Mouse (Mus musculus) spleen, adult 18-20 months (tissue): Measurements from ENCODE around the gene Srrm1.
"Not testable (repeated sequence)": the region's sequence is repeated elsewhere in the genome, so short reads cannot be mapped to it uniquely, and the experiment has no call there.

Experiments
- DNase-seq, 2 experiments: peaks; one replicate each; pipeline ENCODE4 v3.0.0; 2022; ENCODE audit warnings: mixed read lengths in 2 of 2

Gene Srrm1

DNA sequence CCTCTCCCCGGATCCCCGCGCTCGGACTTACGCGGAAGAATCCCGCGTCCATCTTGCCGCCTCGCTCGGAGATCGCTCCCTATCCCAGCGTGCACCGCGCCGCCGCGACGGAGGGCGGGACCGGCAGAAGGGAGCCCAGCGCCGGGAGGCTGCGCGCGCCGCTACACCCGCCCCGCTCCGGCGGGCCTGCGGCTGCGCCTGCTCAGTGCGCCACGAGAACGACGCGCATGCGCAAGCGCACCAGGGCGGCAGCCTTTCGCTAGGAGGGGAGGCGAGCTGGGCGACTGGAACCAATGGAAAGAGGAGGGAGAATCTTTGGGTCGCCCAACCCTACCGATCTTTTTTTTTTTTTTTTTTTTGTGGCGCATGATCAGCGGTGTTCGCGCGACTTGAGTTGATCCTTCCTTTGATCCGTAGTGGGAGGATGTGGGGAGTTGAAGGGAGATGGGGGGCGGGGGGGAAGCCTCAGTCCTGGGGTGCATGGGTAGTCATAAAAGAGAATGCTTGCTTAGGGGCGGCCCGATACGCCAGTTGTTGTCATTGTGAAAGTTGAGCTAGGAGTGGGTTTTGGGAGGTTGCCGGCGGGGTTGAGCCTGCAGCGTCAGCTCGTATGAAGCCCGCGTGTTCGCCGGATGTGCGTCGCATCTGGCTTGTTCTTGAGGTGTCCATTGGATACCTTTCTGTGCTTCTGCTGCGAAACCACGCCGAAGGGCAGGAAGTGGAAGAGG, at the start of gene Srrm1:
Gene Srrm1 (minus strand): TSS at position 256 of the 728 bp plus-strand sequence.
- peak; percentile 98 to 99 for DNase-seq

DNA sequence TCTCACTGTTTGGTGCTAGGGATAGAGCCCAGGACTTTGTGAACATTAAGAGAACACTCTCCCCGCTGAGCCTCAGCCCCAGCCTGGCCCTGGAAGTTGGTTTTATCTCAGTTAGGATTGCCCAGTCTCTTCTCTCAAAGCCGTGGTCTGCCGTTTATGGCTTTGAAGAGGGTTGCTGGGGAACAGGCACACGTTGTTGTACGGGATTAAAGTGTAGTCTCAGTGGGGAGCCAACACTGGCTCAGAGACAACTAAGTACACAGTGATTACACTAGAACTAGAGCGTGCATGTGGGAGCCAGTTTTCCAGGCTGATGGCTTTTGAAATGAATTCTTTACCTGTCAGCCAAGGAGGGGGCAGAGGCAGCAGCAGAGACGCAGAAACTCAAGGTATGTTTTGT, 48.8 kb upstream of the Srrm1 start:
- no peak for DNase-seq

DNA sequence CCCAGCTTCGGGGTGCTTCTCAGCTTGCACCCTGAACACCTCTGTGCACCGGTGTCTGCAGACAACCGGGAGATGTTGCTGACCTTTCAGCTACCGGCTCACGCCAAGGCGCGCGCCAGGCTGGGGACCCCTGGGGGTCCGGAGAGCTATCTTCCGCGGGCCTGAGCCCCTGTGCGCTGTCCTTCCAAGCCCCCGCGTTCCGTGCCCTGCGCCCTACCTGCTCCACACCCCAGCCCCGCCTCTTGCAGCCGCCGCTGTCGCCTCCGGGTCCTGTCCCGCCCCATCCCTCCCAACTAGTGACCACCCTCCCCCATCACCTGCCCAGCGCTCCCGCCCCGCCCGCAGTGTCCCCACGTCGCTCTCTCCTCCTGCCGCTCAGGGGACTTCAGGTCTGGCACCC, 44.9 kb upstream of the Srrm1 start, which contains the start of gene Ncmap:
Gene Ncmap (minus strand): TSS at position 237 of the 400 bp plus-strand sequence.
- DNase-seq: no peak

DNA sequence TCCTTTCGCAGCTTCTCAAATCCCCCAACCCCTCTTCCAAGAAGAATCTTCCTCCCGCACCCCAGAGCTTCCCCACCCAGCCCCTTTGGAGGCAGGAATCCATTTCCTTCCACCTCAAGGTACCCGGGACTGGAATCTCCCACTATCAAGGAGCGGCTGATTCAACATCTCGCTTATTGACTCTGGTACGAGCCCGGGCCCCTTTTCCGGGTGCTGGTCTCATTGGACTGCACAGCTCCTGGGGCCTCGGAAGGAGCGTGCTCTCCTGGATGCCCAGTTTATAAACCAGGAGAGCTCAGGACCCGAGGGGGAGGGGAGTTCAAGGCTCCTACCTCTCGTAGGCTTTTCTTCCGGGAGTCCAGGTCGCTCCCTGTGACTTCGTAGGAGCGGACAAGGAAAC, 44.4 kb upstream of the Srrm1 start:
- no peak for DNase-seq

DNA sequence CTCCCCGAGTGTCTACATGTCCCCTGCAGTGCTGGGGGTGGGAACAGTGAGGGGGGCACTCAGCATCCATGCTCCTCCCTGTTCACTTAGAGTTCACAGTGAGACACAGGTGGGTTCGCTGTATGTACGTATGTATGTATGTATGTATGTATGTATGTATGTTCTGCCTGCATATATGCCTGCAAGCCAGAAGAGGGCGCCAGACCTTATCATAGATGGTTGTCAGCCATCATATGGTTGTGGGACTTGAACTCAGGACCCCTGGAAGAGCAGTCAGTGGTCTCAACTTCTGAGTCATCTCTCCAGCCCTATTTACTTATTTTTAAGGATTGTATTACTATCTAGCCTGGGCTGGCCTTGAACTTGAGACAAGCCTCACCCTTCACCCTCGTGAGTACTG, 43.2 kb upstream of the Srrm1 start:
- DNase-seq: no peak

DNA sequence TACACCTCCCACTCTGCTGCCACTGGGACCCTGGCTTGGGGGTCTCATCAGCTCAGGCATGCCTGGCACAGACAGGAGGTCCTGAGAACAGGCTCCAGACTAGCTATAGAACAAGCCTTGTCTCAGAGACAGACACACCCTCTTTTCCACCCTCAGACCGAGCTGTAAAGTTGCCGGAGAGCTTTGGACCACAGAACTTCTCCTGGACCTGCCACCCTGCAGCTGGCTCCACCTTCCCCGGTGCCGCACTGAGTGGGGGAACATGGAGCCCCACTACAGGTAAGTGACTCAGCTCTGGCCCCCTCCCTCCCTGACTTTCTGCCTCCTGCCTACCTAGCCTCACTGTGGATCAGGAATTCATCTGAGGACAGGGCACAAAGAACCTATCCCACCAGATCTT, 42.3 kb upstream of the Srrm1 start:
- no peak for DNase-seq

DNA sequence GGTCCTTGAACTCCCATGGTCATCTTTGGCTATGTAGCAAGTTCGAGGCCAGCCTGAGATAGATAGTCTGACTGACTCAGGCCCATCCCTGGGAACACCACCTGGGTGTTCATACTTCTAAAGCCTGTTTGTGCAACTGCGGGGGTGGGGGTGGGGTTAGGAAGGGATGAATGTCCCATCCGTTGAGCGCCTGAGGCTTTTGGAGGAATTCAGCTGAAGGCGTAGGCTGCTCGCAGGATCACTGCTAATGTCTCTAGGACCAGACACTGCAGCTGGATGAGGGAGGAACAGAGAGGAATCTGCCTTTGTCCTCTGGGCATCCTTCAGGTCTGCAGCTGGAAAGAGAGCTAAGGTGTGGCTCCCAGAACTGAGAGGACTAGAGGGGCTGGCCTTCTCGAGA, 41.5 kb upstream of the Srrm1 start:
- no peak for DNase-seq

DNA sequence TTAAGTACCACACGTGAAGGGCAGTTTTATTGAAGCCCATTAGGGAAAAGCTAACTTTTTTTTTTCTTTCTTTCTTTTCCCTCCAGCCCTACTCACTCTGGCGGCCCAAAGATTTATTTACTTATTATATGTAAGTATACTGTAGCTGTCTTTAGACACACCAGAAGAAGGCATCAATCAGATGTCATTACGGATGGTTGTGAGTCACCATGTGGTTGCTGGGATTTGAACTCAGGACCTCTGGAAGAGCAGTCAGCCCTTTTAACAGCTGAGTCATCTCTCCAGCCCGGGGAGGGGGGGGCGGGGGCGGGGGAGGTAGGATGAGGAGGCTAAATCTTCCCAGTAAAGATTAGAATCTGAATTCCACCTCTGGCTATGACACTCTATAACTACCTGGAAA, 40.3 kb upstream of the Srrm1 start:
- DNase-seq: no peak

DNA sequence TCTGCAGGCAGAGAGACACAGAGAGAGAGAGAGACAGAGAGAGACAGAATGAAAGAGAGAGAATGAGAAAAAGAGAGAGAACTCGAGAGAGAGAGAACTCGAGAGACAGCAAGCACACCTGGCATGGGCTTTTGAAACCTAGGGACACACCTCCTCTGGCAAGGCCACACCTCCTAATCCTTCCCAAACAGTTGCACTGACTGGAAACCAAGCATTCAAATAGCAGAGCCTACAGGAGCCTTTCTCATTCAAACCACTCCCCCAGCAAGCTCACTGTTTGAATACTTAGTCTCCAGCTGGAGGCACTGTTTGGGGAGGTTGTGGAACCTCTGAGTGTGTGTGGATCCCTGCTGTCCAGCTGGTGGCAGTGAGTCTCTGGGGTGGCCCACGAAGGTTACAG, 39.7 kb upstream of the Srrm1 start:
- DNase-seq: no peak

DNA sequence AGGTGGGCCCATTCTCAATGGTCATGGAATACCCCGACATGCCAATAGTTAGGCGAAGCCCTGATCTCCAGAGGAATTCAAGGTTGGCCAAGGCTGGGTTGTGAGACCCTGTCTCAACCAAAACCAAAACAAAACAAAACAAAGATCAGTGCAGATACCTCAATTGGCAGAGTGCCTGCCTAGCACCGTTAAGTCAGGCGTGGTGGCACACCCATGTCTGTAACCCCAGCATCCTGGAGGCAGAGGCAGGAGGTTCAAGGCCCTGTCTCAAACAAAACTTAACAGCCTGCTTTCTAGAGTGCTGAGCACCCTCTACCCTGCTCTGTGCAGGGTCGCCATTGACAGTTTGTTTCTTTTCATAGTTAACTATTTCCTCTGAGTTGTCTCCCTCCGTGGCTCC, 37.9 kb upstream of the Srrm1 start:
- DNase-seq: no peak

DNA sequence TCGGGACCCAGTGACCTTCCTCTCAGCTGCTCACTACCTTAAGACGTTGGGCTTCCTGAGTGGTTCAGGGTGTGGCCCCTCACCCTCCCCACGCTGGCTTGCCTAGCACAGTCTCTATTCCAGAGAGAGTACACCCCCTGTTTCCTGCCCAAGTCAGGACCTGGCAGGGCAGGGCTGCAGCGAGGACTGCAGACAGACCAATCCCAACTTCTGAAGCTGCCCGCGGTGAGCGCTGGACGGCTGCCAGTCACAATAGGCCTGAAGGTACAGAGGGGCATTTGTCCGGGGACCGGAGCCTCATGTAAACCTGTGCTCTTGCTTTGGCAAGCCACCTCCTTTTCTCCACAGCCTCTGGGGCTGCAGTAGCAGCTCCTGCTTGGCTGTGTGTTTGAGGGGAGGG, 32.5 kb upstream of the Srrm1 start:
- no peak for DNase-seq

DNA sequence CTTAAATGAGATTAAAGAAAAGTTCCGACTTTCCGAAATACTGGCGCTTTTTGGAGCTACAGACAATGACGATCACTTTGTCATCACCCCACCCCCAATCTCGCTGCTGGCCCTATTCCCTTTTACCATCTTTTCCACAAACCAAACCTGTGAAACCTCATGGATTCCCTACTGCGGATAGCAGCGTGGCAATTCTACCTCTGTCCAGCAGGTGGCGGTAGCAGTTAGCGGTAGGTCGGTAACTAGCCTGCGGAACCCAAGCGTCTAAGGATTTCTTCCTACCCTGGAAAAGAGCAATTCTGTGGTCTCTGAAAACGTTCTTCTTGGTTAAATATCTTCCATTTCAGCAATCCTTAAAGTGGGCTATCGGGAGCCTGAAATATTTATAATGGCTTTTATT, 29.2 kb upstream of the Srrm1 start:
- peak; percentile 15 to 64 for DNase-seq

DNA sequence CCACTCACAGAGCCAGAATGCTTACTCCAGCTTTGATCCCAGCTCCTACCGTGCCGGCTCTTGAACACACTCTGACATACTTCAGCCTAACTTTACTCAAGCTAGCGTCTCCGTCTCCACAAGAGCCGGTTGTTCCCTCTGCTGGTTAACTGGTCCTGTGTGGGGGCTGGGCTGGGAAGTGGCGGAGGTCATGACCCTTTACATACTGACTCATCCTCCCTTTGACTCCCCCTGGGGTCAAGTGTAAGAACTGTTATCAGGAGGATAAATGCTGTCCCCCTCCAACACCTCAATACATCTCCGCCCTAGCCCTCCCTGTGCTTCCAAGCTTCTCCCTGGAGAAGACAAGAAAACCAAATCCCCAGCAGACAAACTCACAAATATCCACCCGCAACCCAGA, 28.2 kb upstream of the Srrm1 start:
- DNase-seq: no peak

DNA sequence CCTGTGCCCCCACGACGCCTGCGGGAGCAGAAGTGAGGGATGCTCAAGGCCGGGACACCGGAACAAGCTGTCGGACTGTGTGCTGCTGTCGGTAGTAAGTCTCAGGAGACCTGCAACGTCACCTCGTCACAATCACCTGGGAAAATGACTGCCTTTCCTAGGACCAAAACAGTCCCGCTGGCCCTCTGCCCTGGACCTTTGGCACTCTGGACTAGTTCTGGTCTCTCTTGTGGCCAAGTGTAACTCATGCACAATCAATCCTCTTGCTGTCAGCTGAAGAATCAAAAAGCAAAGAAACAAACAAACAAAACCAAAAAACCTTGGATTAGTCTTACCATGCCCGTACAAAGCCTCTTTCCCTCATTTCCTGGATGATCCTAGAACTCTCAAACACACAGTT, 24.1 kb upstream of the Srrm1 start:
- no peak for DNase-seq

DNA sequence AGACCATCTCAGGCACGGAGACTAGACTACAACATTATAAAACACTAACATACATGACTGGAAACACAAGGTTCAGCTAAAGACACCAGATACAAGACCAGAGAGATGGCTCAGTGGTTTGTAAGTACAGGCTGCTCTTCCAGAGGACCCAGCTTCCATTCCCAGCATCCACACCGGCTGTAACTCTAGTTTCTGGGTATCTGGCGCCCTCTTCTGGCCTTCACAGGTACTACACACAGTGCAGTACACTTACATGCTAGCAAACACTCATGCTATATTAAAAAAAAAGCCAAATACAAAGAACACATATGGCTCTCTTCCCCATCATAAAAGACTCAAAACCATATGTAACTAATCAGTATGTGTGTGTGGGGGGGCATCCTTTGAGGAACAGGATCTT, 22.3 kb upstream of the Srrm1 start:
- no peak for DNase-seq

DNA sequence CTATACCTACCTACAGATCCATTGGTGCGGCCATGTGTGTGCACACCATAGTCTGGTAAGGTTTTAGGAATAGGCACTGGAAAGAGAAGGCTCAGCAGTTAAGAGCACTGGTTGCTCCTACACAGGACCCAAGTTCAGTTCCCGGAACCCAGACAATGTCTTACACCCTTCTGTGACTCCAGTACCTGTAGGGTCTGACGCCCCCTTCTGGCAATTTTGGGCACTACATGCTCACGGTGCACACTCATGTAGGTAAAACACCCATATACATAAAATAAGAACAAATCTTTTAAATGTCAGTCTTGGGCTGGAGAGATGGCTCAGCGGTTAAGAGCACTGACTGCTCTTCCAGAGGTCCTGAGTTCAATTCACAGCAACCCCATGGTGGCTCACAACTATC, 20.2 kb upstream of the Srrm1 start:
- DNase-seq: no peak

DNA sequence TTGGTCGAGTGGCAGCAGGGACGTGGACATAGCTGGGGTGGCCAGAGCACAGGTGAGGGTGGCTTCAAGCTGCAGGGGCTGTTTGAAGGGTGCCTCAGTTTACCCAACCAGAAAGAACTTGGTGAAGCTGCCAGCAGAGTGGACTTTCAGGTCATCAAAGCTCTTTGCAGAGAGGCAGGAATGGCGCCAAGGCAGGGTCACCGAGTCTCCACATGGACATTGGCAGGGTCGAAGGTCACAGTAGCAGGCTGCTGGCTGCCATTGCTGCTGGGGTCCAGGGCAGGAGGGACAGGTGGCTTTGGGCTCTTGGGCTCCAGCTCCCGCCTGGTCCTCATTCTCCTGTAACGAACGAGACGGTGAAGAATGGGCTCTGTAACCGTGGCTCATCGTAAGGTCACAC, 17.3 kb upstream of the Srrm1 start:
- no peak for DNase-seq

DNA sequence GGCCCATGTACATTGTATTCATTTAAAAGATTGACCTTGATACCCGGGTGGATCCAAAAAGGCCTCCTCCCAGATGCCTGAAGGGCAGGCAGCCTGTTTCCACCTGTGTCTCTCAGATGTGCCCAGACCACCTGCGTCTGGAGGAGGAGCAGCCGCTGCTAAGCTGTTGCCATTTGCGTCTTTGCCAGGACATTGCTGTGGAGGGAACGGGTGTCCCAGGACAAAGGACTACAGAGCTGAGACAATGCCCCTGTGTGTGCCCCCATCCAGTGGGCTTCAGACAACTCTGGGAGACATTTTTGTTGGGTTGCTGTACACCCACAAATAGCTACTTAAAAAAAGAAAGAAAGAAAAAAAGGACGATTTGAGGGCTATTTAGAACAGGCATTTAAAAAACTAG, 9.7 kb upstream of the Srrm1 start:
- DNase-seq: no peak

DNA sequence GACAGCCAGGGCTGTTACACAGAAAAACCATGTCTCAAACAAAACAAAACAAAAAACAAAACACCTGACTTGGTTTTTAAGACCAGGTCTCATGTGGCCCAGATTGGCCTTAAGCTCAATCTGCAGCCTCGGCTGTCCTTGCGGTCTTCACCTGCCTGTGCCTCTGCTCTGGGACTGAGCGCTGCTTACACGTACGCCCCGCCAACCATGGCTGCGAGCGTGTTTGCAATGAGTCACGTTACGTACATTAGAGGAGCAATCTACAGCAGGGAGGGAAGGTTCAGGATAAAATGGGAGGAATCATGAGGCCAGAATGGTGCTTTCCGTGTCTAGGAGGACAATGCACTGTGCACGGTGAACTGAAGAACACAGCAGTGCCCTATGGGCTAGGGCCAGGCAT, 8.6 kb upstream of the Srrm1 start:
- no peak for DNase-seq

DNA sequence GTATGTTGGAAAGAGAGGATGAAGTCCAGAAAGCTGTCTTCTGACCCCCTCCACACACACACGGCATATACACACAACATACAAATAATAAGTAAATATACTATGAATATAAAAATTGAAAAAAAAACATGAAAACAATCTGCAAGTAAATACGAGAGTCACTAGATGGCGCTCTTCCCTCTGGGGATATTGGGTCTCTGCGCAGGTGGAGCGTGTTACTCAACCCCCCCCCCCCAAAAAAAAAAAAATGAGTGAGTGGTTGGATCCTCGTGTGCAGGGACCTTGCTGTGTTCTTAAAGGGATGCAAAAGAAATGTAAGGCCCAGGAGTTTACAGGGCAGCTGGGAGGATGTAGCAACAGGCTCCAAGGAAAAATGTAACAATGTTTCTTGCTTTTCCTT, 5.6 kb upstream of the Srrm1 start:
- DNase-seq: peak in 1 of 2 experiments; percentile 22

DNA sequence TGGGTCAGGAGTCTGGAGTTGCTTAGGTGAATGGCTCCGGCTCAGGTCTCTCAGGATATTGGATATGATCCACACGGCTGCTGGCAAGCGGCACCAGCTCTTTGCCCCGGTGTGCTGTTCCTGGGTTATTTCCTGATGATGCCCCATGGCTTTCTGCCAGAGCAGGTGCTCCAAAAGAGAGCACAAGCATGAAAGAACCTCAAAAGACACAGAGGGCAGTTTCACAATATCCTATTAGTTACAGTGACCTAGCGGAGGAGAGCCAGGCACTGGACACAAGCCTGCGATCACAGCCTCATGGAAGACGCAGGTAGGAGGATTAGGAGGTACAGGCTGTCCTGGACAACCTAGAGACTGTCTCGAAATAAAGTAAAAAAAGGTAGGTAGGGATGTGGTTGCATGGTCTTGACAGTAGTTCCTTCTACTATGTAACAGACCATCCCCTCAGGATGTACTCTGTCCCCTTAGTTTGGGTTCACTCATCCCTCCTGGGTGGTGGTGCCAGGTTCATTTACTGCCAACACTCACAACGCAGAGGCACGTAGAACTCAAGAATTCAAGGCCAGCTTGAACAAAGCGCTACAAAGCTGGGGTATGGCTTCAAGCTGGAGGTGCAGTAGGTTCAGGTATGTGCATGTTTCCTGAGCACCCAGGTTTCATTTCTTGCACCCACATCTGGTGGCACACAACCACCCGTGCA, 4.2 kb upstream of the Srrm1 start:
- DNase-seq: no peak

DNA sequence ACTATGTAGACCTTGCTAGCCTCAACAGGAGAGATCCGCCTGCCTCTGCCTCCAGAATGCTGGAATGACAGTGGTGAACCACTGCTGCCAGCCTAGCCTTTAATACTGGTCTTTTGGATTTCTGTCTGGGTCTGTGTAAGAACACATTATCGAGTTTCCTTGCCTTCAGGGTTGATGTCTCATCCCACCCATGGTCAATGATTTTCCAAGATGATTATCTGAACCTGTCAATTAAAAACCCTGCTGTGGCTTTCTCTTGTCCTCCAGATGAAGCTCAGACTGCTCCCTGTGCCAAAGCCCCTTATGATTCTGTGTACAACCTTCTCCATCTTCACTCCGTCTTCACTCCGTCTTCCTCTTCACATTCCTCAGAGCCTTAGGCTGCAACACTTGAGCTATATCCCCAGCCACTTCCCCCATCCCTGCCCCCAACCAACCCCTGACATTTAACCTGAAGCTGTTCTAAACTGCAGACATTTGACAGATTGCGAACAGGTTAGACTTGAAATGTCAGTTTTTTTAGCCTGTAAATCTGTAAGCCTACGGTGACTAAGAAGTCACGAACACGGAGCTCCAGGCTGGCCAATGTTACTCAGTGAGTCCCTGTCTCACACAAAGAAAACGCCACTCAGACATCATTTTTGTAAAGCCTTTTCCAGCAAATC, 2.9 kb upstream of the Srrm1 start:
- DNase-seq: no peak

DNA sequence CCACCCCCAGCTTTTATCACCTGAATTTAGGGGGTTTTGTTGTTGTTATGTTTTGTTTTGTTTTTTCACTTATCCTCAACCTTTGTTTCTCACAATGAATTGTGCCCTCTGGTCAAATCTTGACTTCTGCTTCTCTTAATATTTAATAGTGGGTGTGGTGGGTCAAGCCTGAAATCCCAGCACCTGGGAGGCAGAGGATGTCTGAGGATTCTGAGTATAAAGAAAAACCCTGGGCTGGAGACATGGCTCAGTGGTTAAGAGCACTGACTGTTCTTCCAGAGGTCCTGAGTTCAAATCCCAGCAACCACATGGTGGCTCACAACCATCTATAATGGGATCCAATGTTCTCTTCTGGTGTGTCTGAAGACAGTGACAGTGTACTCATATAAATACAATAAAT, 1.6 kb upstream of the Srrm1 start:
- not testable (repeated sequence) for DNase-seq

DNA sequence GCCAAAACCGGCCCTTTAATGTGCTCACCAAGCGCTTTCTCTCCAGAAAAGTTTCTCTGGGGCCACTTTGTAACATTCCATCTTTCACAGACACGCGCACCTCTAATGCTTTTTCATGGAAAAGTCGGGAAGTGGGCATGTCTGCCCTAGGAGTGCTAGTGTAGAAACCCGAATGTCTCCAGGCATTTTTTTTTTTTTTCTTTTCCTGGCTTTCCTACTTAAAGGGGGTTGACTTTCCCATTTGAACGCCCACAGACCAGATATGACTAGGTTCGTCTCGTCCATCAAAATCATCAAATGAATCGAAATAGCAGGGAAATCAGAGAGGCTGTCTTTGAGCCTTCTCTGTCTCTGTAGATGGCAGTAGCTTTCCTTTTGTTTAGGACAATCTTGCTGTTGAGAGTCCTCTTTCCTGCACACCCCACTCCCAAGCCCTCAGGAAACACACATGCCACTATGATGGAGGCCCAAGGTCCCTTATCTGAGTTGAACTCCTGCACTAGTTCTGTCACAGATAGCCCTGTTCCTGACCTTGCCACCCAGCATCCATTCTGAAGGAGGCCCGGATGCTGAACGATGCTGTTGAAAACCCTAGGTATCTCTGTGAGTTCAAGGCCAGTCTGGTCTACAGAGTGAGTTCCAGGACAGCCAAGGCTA, 801 bp upstream of the Srrm1 start:
- no peak for DNase-seq
